Comparison of ENCODE assay signal across 19 mouse cellular contexts in the genomic region with DNA sequence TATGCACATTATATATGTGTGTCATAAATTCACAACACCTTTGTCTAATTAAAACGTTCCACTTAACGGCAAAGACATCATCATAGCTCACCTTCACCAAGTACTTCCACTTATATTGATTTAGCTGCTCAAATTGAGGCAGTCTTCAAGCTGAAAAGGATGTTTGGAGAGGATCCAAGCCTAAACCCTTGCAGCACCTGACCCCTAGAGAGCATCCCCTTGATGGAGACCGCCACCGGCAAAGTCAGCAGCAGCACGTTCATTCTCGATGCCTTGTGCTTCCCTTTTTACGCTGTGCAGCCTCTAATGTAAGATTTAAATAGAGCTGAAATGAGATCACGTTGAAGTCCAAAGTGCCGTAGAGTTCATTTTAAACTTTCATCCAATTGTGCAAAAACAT. TPM values are rescaled to one million over a fixed set of nuclear protein-coding genes. Genes with fewer than 3 reads are reported as not detected.
"Had no signal": no experiment of that assay in that cellular context is flagged by ENCODE, and none has a peak within 500 bp of the region (broad histone marks: within the 10 kb centered on the region; RNA-seq: fewer than 3 reads in every experiment).

No protein-coding gene starts in this region.

- H3K27ac ChIP-seq: limb, embryonic 15.5 days; liver, embryonic 12.5 days; midbrain, embryonic 12.5 days; stomach, embryonic 15.5 days had no signal

- DNase-seq: kidney, adult 8-10 months; kidney, postnatal 25 days; layer of hippocampus, adult 9-11 months; lung, embryonic 14.5 days; lung, postnatal 10 days; lung, postnatal 4 days; retina, postnatal 1 day; thymus, adult 2 months; thymus, postnatal 25 days had no signal

- H3K4me1 ChIP-seq: limb, embryonic 15.5 days; liver, embryonic 12.5 days; midbrain, embryonic 12.5 days; stomach, embryonic 15.5 days had no signal

- H3K9ac ChIP-seq: limb, embryonic 15.5 days; liver, embryonic 12.5 days; lung, embryonic 14.5 days; midbrain, embryonic 12.5 days; stomach, embryonic 15.5 days had no signal

- H3K4me2 ChIP-seq: limb, embryonic 15.5 days; liver, embryonic 12.5 days; lung, embryonic 14.5 days; midbrain, embryonic 12.5 days; stomach, embryonic 15.5 days had no signal

- H3K9me3 ChIP-seq: limb, embryonic 15.5 days; liver, embryonic 12.5 days; midbrain, embryonic 12.5 days; stomach, embryonic 15.5 days had no signal

- H3K4me3 ChIP-seq: limb, embryonic 15.5 days; liver, embryonic 12.5 days; midbrain, embryonic 12.5 days; stomach, embryonic 15.5 days had no signal

- H3K36me3 ChIP-seq: limb, embryonic 15.5 days; liver, embryonic 12.5 days; midbrain, embryonic 12.5 days; stomach, embryonic 15.5 days had no signal

- ATAC-seq: inflammation-experienced regulatory T-cells, adult 6 months; intestine, postnatal 0 days; liver, embryonic 12.5 days had no signal

- H3K27me3 ChIP-seq: limb, embryonic 15.5 days; liver, embryonic 12.5 days; midbrain, embryonic 12.5 days; stomach, embryonic 15.5 days had no signal

RNA-seq across cellular contexts. Expression of a gene that starts 20.7 kb away (rescaled TPM):
- total RNA-seq: megakaryocyte, adult 5-6 weeks; neutrophil, adult 5-6 weeks had no signal
- polyA plus RNA-seq: kidney, embryonic 16.5 days; liver, embryonic 16.5 days had no signal
